Mouse (Mus musculus) neural tube, embryonic 14.5 days (tissue): ENCODE measurements at regions not wholly inside any gene's neighbourhood (a gene's known extent, or its start where the extent isn't known, plus 50 kb on each side); places are given as distances from the start of the nearest gene placed in this dataset.

Source experiments
- ATAC-seq: fragments of 200-750 bp; cut with Nextera tagmentation; 2 replicates; pipeline ENCODE4 v1.8.0; 2017; ENCODE audit warnings: low read depth, mild to moderate bottlenecking, moderate TSS enrichment, moderate library complexity
- H3K27ac ChIP-seq: fragments of 300-500 bp; sonication (generic); 2 replicates; pipeline ENCODE4 v1.5.1; 2014; ENCODE audit warnings: low read depth, mild to moderate bottlenecking, control low read depth, low read length, moderate library complexity, mixed read lengths
- H3K27me3 ChIP-seq: fragments of 300-500 bp; sonication (generic); 2 replicates; pipeline ENCODE4 v1.6.1; 2014; ENCODE audit warnings: low read length; ENCODE audit not compliant: control insufficient read depth, insufficient read depth
- H3K36me3 ChIP-seq: fragments of 300-500 bp; sonication (generic); 2 replicates; pipeline ENCODE4 v1.6.1; 2014; ENCODE audit warnings: low read length, mixed read lengths; ENCODE audit not compliant: control insufficient read depth, insufficient read depth
- H3K4me1 ChIP-seq: fragments of 300-500 bp; sonication (generic); 2 replicates; pipeline ENCODE4 v1.6.1; 2014; ENCODE audit warnings: low read length; ENCODE audit not compliant: control insufficient read depth, insufficient read depth
- H3K4me2 ChIP-seq: fragments of 300-500 bp; sonication (generic); 2 replicates; pipeline ENCODE4 v1.6.1; 2014; ENCODE audit warnings: mild to moderate bottlenecking, low read depth, low read length, control low read depth
- H3K4me3 ChIP-seq: fragments of 300-500 bp; sonication (generic); 2 replicates; pipeline ENCODE4 v1.5.1; 2014; ENCODE audit warnings: low read depth, low read length, control low read depth, mixed read lengths
- H3K9ac ChIP-seq: fragments of 300-500 bp; sonication (generic); replicated peaks from 2 replicates; pipeline ENCODE4 v1.6.1; 2014; ENCODE audit warnings: low read depth, mild to moderate bottlenecking, control low read depth, low read length, mixed read lengths
- H3K9me3 ChIP-seq: fragments of 300-500 bp; sonication (generic); 2 replicates; pipeline ENCODE4 v1.6.1; 2016; ENCODE audit warnings: low read length; ENCODE audit not compliant: control insufficient read depth
- WGBS: fragments of 180-500 bp; shearing (Covaris S2); extraction: QIAGEN DNeasy Blood & Tissue Kit; methylation state at CpG from one replicate; pipeline ENCODE4 v1.1.7; 2014; 5-methylcytosine and 5-hydroxymethylcytosine counted together

DNA sequence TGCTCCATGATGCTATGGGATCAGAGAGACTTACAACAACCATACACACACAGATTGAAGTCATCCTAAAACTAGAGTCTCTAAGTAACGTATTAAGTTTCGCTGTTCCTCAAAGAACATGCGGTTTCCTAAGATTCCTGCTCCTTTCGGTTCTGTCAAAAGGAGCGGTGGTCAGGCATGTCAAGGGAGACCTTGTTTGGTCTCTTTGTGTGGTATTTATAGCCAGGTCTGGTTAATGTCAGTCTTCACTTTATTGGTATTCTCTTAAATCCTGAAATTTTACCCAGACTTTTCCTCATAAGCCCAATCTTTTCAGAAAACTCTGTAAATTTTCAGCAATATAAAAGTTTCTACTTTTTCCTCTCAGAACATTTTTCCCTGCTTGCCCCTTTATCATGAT is 166.5 kb downstream of the Isl1 start:
- H3K27me3 ChIP-seq = no peaks in the 10 kb centered on the region
- H3K4me1 ChIP-seq = no peaks in the 10 kb centered on the region
- H3K4me2 ChIP-seq = no peak overlapping the region
- ATAC-seq = no peak
- no peaks in the 10 kb centered on the region for H3K36me3 ChIP-seq
- H3K9ac ChIP-seq = no peak overlapping the region
- WGBS = 86% methylated on average over 5 of the region's 5 CpGs
- no peak overlapping the region for H3K4me3 ChIP-seq
- H3K27ac ChIP-seq = no peak overlapping the region
- H3K9me3 ChIP-seq = no peaks in the 10 kb centered on the region

DNA sequence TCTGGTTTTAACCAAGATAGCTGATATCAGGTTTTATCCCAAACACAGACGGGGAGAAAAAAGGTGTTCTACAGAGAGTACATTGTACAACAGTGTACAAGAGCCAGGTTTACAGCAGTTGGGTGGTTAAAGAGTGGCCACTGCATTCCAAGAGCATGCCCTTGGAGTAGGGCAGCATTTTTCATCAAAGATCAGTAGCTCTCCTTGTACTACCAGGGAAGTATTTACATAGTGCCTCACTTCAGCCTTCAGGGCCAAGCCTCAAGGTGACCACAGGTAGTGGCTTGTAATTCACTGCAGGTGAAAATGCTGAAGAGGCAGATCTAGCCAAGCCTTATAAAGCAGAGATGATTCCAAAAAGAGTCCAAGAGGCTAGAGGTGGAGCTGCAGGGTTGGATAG is 190.8 kb downstream of the Isl1 start:
- H3K36me3 ChIP-seq = no peaks in the 10 kb centered on the region
- H3K4me1 ChIP-seq = no peaks in the 10 kb centered on the region
- no peak for ATAC-seq
- 90% methylated on average over 1 of the region's 1 CpGs for WGBS
- H3K27me3 ChIP-seq = no peaks in the 10 kb centered on the region
- H3K27ac ChIP-seq = no peak overlapping the region
- H3K9ac ChIP-seq = no peak overlapping the region
- H3K4me3 ChIP-seq = no peak overlapping the region
- no peaks in the 10 kb centered on the region for H3K9me3 ChIP-seq
- no peak overlapping the region for H3K4me2 ChIP-seq

DNA sequence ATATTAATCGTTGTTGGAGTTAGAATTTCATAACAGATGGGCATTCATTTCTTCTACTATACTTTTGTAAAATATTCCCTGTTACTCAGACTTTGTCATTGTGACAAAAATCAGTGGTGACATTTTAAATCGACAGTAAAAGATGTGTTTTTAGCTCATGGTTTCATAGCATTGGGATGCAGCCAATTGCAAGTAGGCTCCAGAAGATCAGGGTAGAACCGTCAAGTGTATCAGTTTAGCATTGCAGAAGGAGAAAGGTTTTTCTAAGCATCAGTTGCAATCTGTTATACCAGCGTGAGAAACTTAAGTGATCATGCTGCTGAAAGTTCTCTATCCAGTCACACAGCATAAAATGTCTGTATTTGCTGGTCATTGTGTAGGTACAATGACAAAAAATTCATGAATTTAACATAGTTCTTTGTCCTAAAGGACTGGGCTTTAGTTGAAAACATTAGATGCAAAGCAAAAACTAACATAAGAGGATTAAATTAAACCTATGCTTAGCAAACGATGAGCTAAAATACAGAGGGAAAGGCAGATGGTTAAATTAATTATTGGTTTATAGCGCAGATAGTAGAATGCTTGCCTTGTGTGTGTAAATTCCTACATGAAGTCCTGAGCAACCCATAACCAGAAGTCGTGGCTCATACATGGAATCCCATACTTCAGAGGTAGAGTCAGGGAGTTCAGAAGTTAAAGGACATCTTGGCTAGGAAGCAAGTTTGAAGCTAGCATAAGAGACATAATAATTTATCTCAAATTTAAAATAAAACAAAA is 198.3 kb downstream of the Isl1 start:
- no peak for ATAC-seq
- WGBS = 85% methylated on average over 7 of the region's 7 CpGs
- Histone ChIP-seq H3K4me1 (no peaks in the 10 kb centered on the region), H3K27me3 (no peaks in the 10 kb centered on the region), H3K36me3 (no peaks in the 10 kb centered on the region), H3K4me3 (no peak overlapping the region), H3K9ac (no peak overlapping the region), H3K9me3 (no peaks in the 10 kb centered on the region), H3K4me2 (no peak overlapping the region), H3K27ac (no peak overlapping the region)

GRCm38 (mm10) chr13:116110578-116110977 is 198.9 kb downstream of the Isl1 start:
- Histone ChIP-seq H3K27me3 (no peaks in the 10 kb centered on the region), H3K4me3 (no peak overlapping the region), H3K4me1 (no peaks in the 10 kb centered on the region), H3K4me2 (no peak overlapping the region), H3K9ac (no peak overlapping the region), H3K9me3 (no peaks in the 10 kb centered on the region), H3K36me3 (no peaks in the 10 kb centered on the region), H3K27ac (no peak overlapping the region)
- WGBS = 90% methylated on average over 2 of the region's 2 CpGs
- ATAC-seq = no peak

GRCm38 (mm10) chr13:116087541-116088308 is 221.8 kb downstream of the Isl1 start:
- Histone ChIP-seq H3K9me3 (no peaks in the 10 kb centered on the region), H3K36me3 (no peaks in the 10 kb centered on the region), H3K4me1 (no peaks in the 10 kb centered on the region), H3K4me2 (no peak overlapping the region), H3K27ac (no peak overlapping the region), H3K27me3 (no peaks in the 10 kb centered on the region), H3K4me3 (no peak overlapping the region), H3K9ac (no peak overlapping the region)
- peak; percentile 93 for ATAC-seq
- 42% methylated on average over 4 of the region's 4 CpGs for WGBS

- ATAC-seq = peak; percentile 63; the same call in 1 of the 2 replicates
- H3K9me3 ChIP-seq = no peaks in the 10 kb centered on the region
Observed at GRCm38 (mm10) chr13:116087140-116087539, 222.3 kb downstream of the Isl1 start.

GRCm38 (mm10) chr13:116056976-116057647 is 252.4 kb downstream of the Isl1 start:
- H3K36me3 ChIP-seq = no peaks in the 10 kb centered on the region
- H3K9me3 ChIP-seq = no peaks in the 10 kb centered on the region
- H3K27ac ChIP-seq = no peak overlapping the region
- no peak overlapping the region for H3K9ac ChIP-seq
- no peak overlapping the region for H3K4me3 ChIP-seq
- no peak overlapping the region for H3K4me2 ChIP-seq
- H3K4me1 ChIP-seq = no peaks in the 10 kb centered on the region
- H3K27me3 ChIP-seq = no peaks in the 10 kb centered on the region
- ATAC-seq = no peak
- 65% methylated on average over 5 of the region's 5 CpGs for WGBS

More at GRCm38 (mm10) chr13:116087140-116087539, 222.3 kb downstream of the Isl1 start:
- Histone ChIP-seq H3K4me1 (no peaks in the 10 kb centered on the region), H3K36me3 (no peaks in the 10 kb centered on the region), H3K27me3 (no peaks in the 10 kb centered on the region), H3K27ac (no peak overlapping the region), H3K4me3 (no peak overlapping the region), H3K9ac (no peak overlapping the region), H3K4me2 (no peak overlapping the region)
- 45% methylated on average over 1 of the region's 1 CpGs for WGBS

DNA sequence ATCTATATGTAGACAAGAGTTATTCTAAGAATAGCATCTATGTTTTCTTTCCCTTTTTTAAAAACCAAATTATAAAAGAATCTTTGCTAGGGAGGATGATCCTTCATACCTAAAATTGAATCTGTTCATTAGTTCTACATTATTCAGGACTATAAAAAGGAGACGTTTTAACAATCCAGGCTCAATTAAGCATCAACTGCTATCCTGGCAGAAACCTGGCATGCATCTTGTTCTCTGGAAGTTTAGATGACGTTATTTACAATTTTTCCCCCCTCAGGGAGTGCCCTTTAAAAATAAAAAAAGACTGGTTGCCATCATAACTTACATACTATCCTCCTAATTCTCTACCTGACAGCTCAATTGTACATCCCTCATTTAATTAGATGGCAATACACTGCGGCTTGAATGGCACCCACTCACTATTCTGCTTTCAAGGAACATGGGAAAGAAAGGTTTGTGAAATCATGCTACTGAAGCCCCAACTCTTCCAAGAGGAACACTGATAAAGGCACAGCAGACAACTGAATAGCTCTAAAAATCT is 253.3 kb downstream of the Isl1 start:
- Histone ChIP-seq H3K9me3 (no peaks in the 10 kb centered on the region), H3K36me3 (no peaks in the 10 kb centered on the region), H3K4me1 (no peaks in the 10 kb centered on the region), H3K4me3 (no peak overlapping the region), H3K27me3 (no peaks in the 10 kb centered on the region), H3K4me2 (no peak overlapping the region), H3K9ac (no peak overlapping the region), H3K27ac (no peak overlapping the region)
- ATAC-seq = no peak
- WGBS = 38% methylated on average over 3 of the region's 3 CpGs
